Mouse (Mus musculus) liver, embryonic 16.5 days (tissue): Measurements from ENCODE around the gene Themis. TPM values are rescaled to one million over a fixed set of nuclear protein-coding genes. Genes with fewer than 3 reads are reported as not detected.

Experiments
- ATAC-seq: fragments of 200-750 bp; cut with Nextera tagmentation; 2 replicates; pipeline ENCODE4 v1.8.0; 2017; ENCODE audit warnings: low read depth, mild to moderate bottlenecking, moderate number of reproducible peaks, moderate library complexity
- H3K27ac ChIP-seq: fragments of 300-500 bp; sonication (generic); 2 replicates; pipeline ENCODE4 v1.5.1; 2014; ENCODE audit warnings: mild to moderate bottlenecking, low read length
- H3K27me3 ChIP-seq: fragments of 300-500 bp; sonication (generic); 2 replicates; pipeline ENCODE4 v1.6.1; 2014; ENCODE audit warnings: low read depth, low read length, mixed read lengths; ENCODE audit not compliant: control insufficient read depth, insufficient read depth
- H3K36me3 ChIP-seq: fragments of 300-500 bp; sonication (generic); 2 replicates; pipeline ENCODE4 v1.6.1; 2014; ENCODE audit warnings: mild to moderate bottlenecking; ENCODE audit not compliant: control insufficient read depth, insufficient read depth
- H3K4me1 ChIP-seq: fragments of 300-500 bp; sonication (generic); 2 replicates; pipeline ENCODE4 v1.6.1; 2014; ENCODE audit warnings: low read depth, low read length, mixed read lengths; ENCODE audit not compliant: control insufficient read depth
- H3K4me2 ChIP-seq: fragments of 300-500 bp; sonication (generic); 2 replicates; pipeline ENCODE4 v1.6.1; 2014; ENCODE audit warnings: low read depth, low read length, mixed read lengths
- H3K4me3 ChIP-seq: fragments of 300-500 bp; sonication (generic); 2 replicates; pipeline ENCODE4 v1.5.1; 2014; ENCODE audit warnings: low read depth, mild to moderate bottlenecking, low read length
- H3K9ac ChIP-seq: fragments of 300-500 bp; sonication (generic); 2 replicates; pipeline ENCODE4 v1.6.1; 2014; ENCODE audit warnings: low read depth, low read length
- H3K9me3 ChIP-seq: fragments of 300-500 bp; sonication (generic); replicated peaks from 2 replicates; pipeline ENCODE4 v1.6.1; 2016; ENCODE audit warnings: low read length; ENCODE audit not compliant: control insufficient read depth
- WGBS: fragments of 180-500 bp; shearing (Covaris S2); extraction: QIAGEN DNeasy Blood & Tissue Kit; methylation state at CpG from one replicate; pipeline ENCODE4 v1.1.7; 2014; ENCODE audit not compliant: insufficient replicate concordance; 5-methylcytosine and 5-hydroxymethylcytosine counted together
- polyA plus RNA-seq: library from polyadenylated mRNA; unstranded; fragments of >200 nt; fragmentation: Nextera tagmentation; extraction: Ambion mirVana; gene quantifications from 2 replicates; pipeline ENCODE4 v1.2.1, GENCODE M21; 2015

Gene Themis
- polyA plus RNA-seq, result not detected in 2 replicates

GRCm38 (mm10) chr10:28668261-28668660 is at the start of gene Themis:
Themis (plus strand) TSS chr10:28668360.
- no peak for ATAC-seq
- Histone ChIP-seq H3K36me3 (no peaks in the 10 kb centered on the region), H3K4me1 (no peaks in the 10 kb centered on the region), H3K4me3 (no peak within 1 kb of the TSS), H3K27me3 (no peaks in the 10 kb centered on the region), H3K9me3 (no peaks in the 10 kb centered on the region), H3K9ac (no peak within 1 kb of the TSS), H3K4me2 (no peak within 1 kb of the TSS), H3K27ac (no peak within 1 kb of the TSS)
- 39% methylated on average over 5 of the region's 5 CpGs for WGBS

GRCm38 (mm10) chr10:28619415-28619814 is 48.7 kb upstream of the Themis start:
- H3K36me3 ChIP-seq, result no peaks in the 10 kb centered on the region
- H3K4me1 ChIP-seq, result no peaks in the 10 kb centered on the region
- H3K9ac ChIP-seq, result no peak overlapping the region
- H3K27ac ChIP-seq, result no peak overlapping the region
- H3K4me2 ChIP-seq, result no peak overlapping the region
- H3K4me3 ChIP-seq, result no peak overlapping the region
- no peaks in the 10 kb centered on the region for H3K27me3 ChIP-seq
- no peaks in the 10 kb centered on the region for H3K9me3 ChIP-seq
- no peak for ATAC-seq
- WGBS, result 67% methylated on average over 1 of the region's 1 CpGs

GRCm38 (mm10) chr10:28636096-28636495 is 32.1 kb upstream of the Themis start:
- Histone ChIP-seq H3K27ac (no peak overlapping the region), H3K4me2 (no peak overlapping the region), H3K9me3 (no peaks in the 10 kb centered on the region), H3K9ac (no peak overlapping the region), H3K4me3 (no peak overlapping the region), H3K27me3 (no peaks in the 10 kb centered on the region), H3K4me1 (no peaks in the 10 kb centered on the region), H3K36me3 (no peaks in the 10 kb centered on the region)
- no peak for ATAC-seq

- H3K9ac ChIP-seq, result no peak overlapping the region
- H3K4me2 ChIP-seq, result no peak overlapping the region
- H3K4me3 ChIP-seq, result no peak overlapping the region
- H3K27me3 ChIP-seq, result no peaks in the 10 kb centered on the region
- no peak overlapping the region for H3K27ac ChIP-seq
- whole genome bisulfite sequencing, result 75% methylated on average over 2 of the region's 2 CpGs
- no peak for ATAC-seq
- H3K9me3 ChIP-seq, result no peaks in the 10 kb centered on the region
- no peaks in the 10 kb centered on the region for H3K4me1 ChIP-seq
- no peaks in the 10 kb centered on the region for H3K36me3 ChIP-seq
Observed at GRCm38 (mm10) chr10:28641887-28642286, 26.3 kb upstream of the Themis start.

- WGBS, result 76% methylated on average over 2 of the region's 2 CpGs
- H3K4me3 ChIP-seq, result no peak overlapping the region
- no peak overlapping the region for H3K27ac ChIP-seq
- H3K27me3 ChIP-seq, result no peaks in the 10 kb centered on the region
- no peak for ATAC-seq
- no peaks in the 10 kb centered on the region for H3K9me3 ChIP-seq
- no peak overlapping the region for H3K4me2 ChIP-seq
- no peaks in the 10 kb centered on the region for H3K36me3 ChIP-seq
- no peak overlapping the region for H3K9ac ChIP-seq
- H3K4me1 ChIP-seq, result no peaks in the 10 kb centered on the region
Observed at GRCm38 (mm10) chr10:28647855-28648254, 20.3 kb upstream of the Themis start.

GRCm38 (mm10) chr10:28649109-28649899 is 18.9 kb upstream of the Themis start:
- WGBS, result 61% methylated on average over 6 of the region's 6 CpGs
- Histone ChIP-seq H3K27ac (no peak overlapping the region), H3K9ac (no peak overlapping the region), H3K4me1 (no peaks in the 10 kb centered on the region), H3K4me2 (no peak overlapping the region), H3K4me3 (no peak overlapping the region), H3K36me3 (no peaks in the 10 kb centered on the region), H3K27me3 (no peaks in the 10 kb centered on the region), H3K9me3 (no peaks in the 10 kb centered on the region)
- no peak for ATAC-seq

- Histone ChIP-seq H3K4me1 (no peaks in the 10 kb centered on the region), H3K4me2 (no peak overlapping the region), H3K4me3 (no peak overlapping the region), H3K27ac (no peak overlapping the region), H3K9me3 (no peaks in the 10 kb centered on the region), H3K9ac (no peak overlapping the region), H3K36me3 (no peaks in the 10 kb centered on the region), H3K27me3 (no peaks in the 10 kb centered on the region)
- WGBS, result 31% methylated on average over 1 of the region's 1 CpGs
- no peak for ATAC-seq
Observed at GRCm38 (mm10) chr10:28649900-28650160, 18.3 kb upstream of the Themis start.

GRCm38 (mm10) chr10:28651910-28652309 is 16.2 kb upstream of the Themis start:
- no peak for ATAC-seq
- WGBS, result 38% methylated on average over 2 of the region's 2 CpGs

GRCm38 (mm10) chr10:28654733-28655132 is 13.4 kb upstream of the Themis start:
- ATAC-seq, result no peak
- Histone ChIP-seq H3K27me3 (no peaks in the 10 kb centered on the region), H3K4me1 (no peaks in the 10 kb centered on the region)

More at GRCm38 (mm10) chr10:28651910-28652309, 16.2 kb upstream of the Themis start:
- H3K27me3 ChIP-seq, result no peaks in the 10 kb centered on the region
- no peak overlapping the region for H3K4me2 ChIP-seq
- H3K4me3 ChIP-seq, result no peak overlapping the region
- no peaks in the 10 kb centered on the region for H3K4me1 ChIP-seq
- H3K9ac ChIP-seq, result no peak overlapping the region
- H3K27ac ChIP-seq, result no peak overlapping the region
- no peaks in the 10 kb centered on the region for H3K9me3 ChIP-seq
- no peaks in the 10 kb centered on the region for H3K36me3 ChIP-seq

More at GRCm38 (mm10) chr10:28654733-28655132, 13.4 kb upstream of the Themis start:
- no peaks in the 10 kb centered on the region for H3K9me3 ChIP-seq
- H3K4me3 ChIP-seq, result no peak overlapping the region
- no peak overlapping the region for H3K27ac ChIP-seq
- H3K4me2 ChIP-seq, result no peak overlapping the region
- H3K36me3 ChIP-seq, result no peaks in the 10 kb centered on the region
- no peak overlapping the region for H3K9ac ChIP-seq
